Mouse (Mus musculus) heart, postnatal 0 days (tissue): ENCODE measurements around the gene Rapgef5. TPM values are rescaled to one million over a fixed set of nuclear protein-coding genes. Genes with fewer than 3 reads are reported as not detected.
A peak's percentile ranks its signal among the peaks of the same experiment; 100 is the strongest.

Experiments
- ATAC-seq: fragments of 200-750 bp; cut with Nextera tagmentation; 2 replicates; pipeline ENCODE4 v1.8.0; 2017; ENCODE audit warnings: low read depth, moderate number of reproducible peaks, moderate library complexity; ENCODE audit not compliant: insufficient read depth
- DNase-seq: peaks from one replicate; pipeline ENCODE4 v3.0.0-alpha.2; 2016; ENCODE audit warnings: low spot score
- H3K27ac ChIP-seq: fragments of 300-500 bp; sonication (generic); 2 replicates; pipeline ENCODE4 v1.5.1; 2014; ENCODE audit warnings: low read depth, mild to moderate bottlenecking
- H3K27me3 ChIP-seq: fragments of 300-500 bp; sonication (generic); 2 replicates; pipeline ENCODE4 v1.6.1; 2014; ENCODE audit warnings: low read length, mixed read lengths; ENCODE audit not compliant: control insufficient read depth, insufficient read depth
- H3K36me3 ChIP-seq: fragments of 300-500 bp; sonication (generic); replicated peaks from 2 replicates; pipeline ENCODE4 v1.6.1; 2014; ENCODE audit warnings: low read length, mixed read lengths; ENCODE audit not compliant: control insufficient read depth, insufficient read depth
- H3K4me1 ChIP-seq: fragments of 300-500 bp; sonication (generic); 2 replicates; pipeline ENCODE4 v1.6.1; 2014; ENCODE audit warnings: antibody characterized with exemption; ENCODE audit not compliant: control insufficient read depth, insufficient read depth
- H3K4me2 ChIP-seq: fragments of 300-500 bp; sonication (generic); 2 replicates; pipeline ENCODE4 v1.6.1; 2014; ENCODE audit warnings: low read depth, mild to moderate bottlenecking, low read length, moderate library complexity
- H3K4me3 ChIP-seq: fragments of 300-500 bp; sonication (generic); 2 replicates; pipeline ENCODE4 v1.5.1; 2014; ENCODE audit warnings: low read depth, low read length
- H3K9ac ChIP-seq: fragments of 300-500 bp; sonication (generic); replicated peaks from 2 replicates; pipeline ENCODE4 v1.6.1; 2014; ENCODE audit warnings: low read depth, low read length, mixed read lengths
- H3K9me3 ChIP-seq: fragments of 300-500 bp; sonication (generic); replicated peaks from 2 replicates; pipeline ENCODE4 v1.6.1; 2016; ENCODE audit warnings: low read length; ENCODE audit not compliant: control insufficient read depth
- CTCF ChIP-seq: IDR thresholded peaks from 2 replicates; pipeline ENCODE4 v1.5.1; 2016; ENCODE audit warnings: antibody characterized with exemption, control low read depth, low read depth
- EP300 ChIP-seq: IDR thresholded peaks from 2 replicates; pipeline ENCODE4 v1.6.1; 2016; ENCODE audit warnings: antibody characterized with exemption, low read depth
- WGBS: fragments of 180-500 bp; shearing (Covaris S2); extraction: QIAGEN DNeasy Blood & Tissue Kit; methylation state at CpG from one replicate; pipeline ENCODE4 v1.1.7; 2014; 5-methylcytosine and 5-hydroxymethylcytosine counted together
- polyA plus RNA-seq: library from polyadenylated mRNA; unstranded; fragments of >200 nt; fragmentation: Nextera tagmentation; extraction: Ambion mirVana; gene quantifications from 2 replicates; pipeline ENCODE4 v1.2.1, GENCODE M21; 2015
- total RNA-seq: library from RNA; depleted of rRNA; stranded (reverse); fragments of >200 nt; gene quantifications from 2 replicates; pipeline ENCODE4 v1.2.3, GENCODE M21; 2014; ENCODE audit warnings: low replicate concordance; rRNA removed

Rapgef5 gene
- 23.2 and 30.8 TPM in 2 replicates for total RNA-seq
- 10.0 and 11.1 TPM in 2 replicates for polyA plus RNA-seq

GRCm38 (mm10) chr12:117516179-117516578 lies at the start of gene Rapgef5:
Gene Rapgef5 (plus strand): TSS chr12:117516479.
- DNase-seq (no peak), ATAC-seq (no peak)
- no peaks in the 10 kb centered on the region for H3K4me1 ChIP-seq
- 88% methylated on average over 2 of the region's 2 CpGs for WGBS
- no peaks in the 10 kb centered on the region for H3K9me3 ChIP-seq
- H3K36me3 ChIP-seq, result no peaks in the 10 kb centered on the region
- no peak within 1 kb of the TSS for H3K4me3 ChIP-seq
- TF ChIP-seq CTCF, result no peak
- H3K9ac ChIP-seq, result no peak within 1 kb of the TSS
- H3K27me3 ChIP-seq, result no peaks in the 10 kb centered on the region
- no peak within 1 kb of the TSS for H3K27ac ChIP-seq
- H3K4me2 ChIP-seq, result no peak within 1 kb of the TSS

GRCm38 (mm10) chr12:117468329-117468728 lies 48.0 kb upstream of the Rapgef5 start:
- Histone ChIP-seq H3K4me3 (no peak overlapping the region), H3K36me3 (no peaks in the 10 kb centered on the region), H3K9ac (no peak overlapping the region), H3K4me1 (peaks cover 13% of the 10 kb centered on the region), H3K27me3 (no peaks in the 10 kb centered on the region), H3K9me3 (no peaks in the 10 kb centered on the region), H3K4me2 (no peak overlapping the region), H3K27ac (no peak overlapping the region)
- peak; percentile 80 for DNase-seq
- no peak for TF ChIP-seq CTCF
- no peak for TF ChIP-seq EP300
- WGBS, result 10% methylated on average over 5 of the region's 5 CpGs
- peak; percentile 80 for ATAC-seq

- ATAC-seq (no peak), DNase-seq (no peak)
- H3K27me3 ChIP-seq, result no peaks in the 10 kb centered on the region
- WGBS, result 26% methylated on average over 2 of the region's 3 CpGs
- no peak overlapping the region for H3K9ac ChIP-seq
- H3K4me2 ChIP-seq, result no peak overlapping the region
- no peaks in the 10 kb centered on the region for H3K36me3 ChIP-seq
- TF ChIP-seq CTCF (no peak), EP300 (no peak)
- H3K27ac ChIP-seq, result no peak overlapping the region
- H3K4me3 ChIP-seq, result no peak overlapping the region
- no peaks in the 10 kb centered on the region for H3K9me3 ChIP-seq
- H3K4me1 ChIP-seq, result peaks cover 20% of the 10 kb centered on the region
Measured at GRCm38 (mm10) chr12:117479014-117479413, 37.3 kb upstream of the Rapgef5 start.

DNA sequence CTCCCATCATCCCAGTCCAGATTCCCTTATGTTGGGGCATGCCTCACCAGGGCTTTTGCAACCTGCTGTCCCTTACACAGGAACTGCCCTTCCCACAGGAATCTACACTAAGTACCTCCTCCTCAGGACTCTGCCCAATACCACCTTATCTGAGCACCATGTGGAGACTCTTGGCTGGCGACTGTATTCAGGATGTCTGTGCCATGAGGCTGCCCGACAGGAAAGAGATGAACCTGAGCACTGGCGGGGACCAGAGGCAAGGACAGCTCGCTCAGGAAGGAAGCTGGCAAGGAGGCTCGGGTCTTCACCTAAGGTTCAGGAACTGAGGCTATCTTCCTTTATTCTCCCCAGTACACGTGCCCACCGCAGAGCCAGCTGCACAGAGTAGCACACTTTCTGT lies 36.6 kb upstream of the Rapgef5 start:
- peaks cover 20% of the 10 kb centered on the region for H3K4me1 ChIP-seq
- H3K4me3 ChIP-seq, result no peak overlapping the region
- WGBS, result 35% methylated on average over 7 of the region's 7 CpGs
- no peak overlapping the region for H3K27ac ChIP-seq
- no peak for TF ChIP-seq EP300
- no peak for TF ChIP-seq CTCF
- no peaks in the 10 kb centered on the region for H3K36me3 ChIP-seq
- H3K9me3 ChIP-seq, result no peaks in the 10 kb centered on the region
- DNase-seq (no peak), ATAC-seq (peak; percentile 63)
- no peaks in the 10 kb centered on the region for H3K27me3 ChIP-seq
- H3K4me2 ChIP-seq, result no peak overlapping the region; the same call in 1 of the 2 replicates
- H3K9ac ChIP-seq, result no peak overlapping the region

DNA sequence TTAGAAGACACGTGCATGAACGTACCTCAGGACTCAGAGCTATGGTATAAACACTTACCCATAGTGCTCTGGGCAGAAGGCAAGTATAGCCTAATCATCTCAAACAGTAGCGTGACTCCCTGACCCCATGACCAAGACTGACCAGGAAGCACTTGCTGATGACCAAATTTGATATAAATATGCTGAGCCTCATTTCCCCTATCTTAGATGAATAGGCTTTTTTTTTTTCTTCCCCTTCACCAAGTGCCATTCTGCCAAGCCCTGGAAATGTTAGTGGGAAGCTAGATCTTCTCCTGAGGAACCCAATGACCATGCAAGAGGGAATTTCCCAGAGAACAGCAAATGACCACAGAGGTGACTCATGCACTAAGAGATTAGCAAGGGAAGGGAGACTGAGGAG lies 35.3 kb upstream of the Rapgef5 start:
- no peak overlapping the region for H3K4me3 ChIP-seq
- no peaks in the 10 kb centered on the region for H3K27me3 ChIP-seq
- H3K9me3 ChIP-seq, result no peaks in the 10 kb centered on the region
- no peak for TF ChIP-seq EP300
- WGBS, result 78% methylated on average over 3 of the region's 3 CpGs
- no peak overlapping the region for H3K27ac ChIP-seq
- no peaks in the 10 kb centered on the region for H3K36me3 ChIP-seq
- no peak overlapping the region for H3K9ac ChIP-seq
- no peak overlapping the region for H3K4me2 ChIP-seq
- no peak for ATAC-seq
- no peak for DNase-seq
- H3K4me1 ChIP-seq, result peaks cover 20% of the 10 kb centered on the region

GRCm38 (mm10) chr12:117482665-117483064 lies 33.6 kb upstream of the Rapgef5 start:
- Histone ChIP-seq H3K4me3 (no peak overlapping the region), H3K27me3 (no peaks in the 10 kb centered on the region), H3K9me3 (no peaks in the 10 kb centered on the region), H3K4me1 (peaks cover 32% of the 10 kb centered on the region), H3K9ac (no peak overlapping the region), H3K27ac (peak overlapping the region; percentile 71), H3K36me3 (no peaks in the 10 kb centered on the region), H3K4me2 (no peak overlapping the region)
- TF ChIP-seq CTCF, result no peak
- TF ChIP-seq EP300, result no peak
- DNase-seq (peak; percentile 65), ATAC-seq (peak; percentile 67; the same call in 1 of the 2 replicates)
- 1% methylated on average over 3 of the region's 3 CpGs for WGBS
